Mouse (Mus musculus): ENCODE measurements around the gene 4930469K13Rik. TPM values are rescaled to one million over a fixed set of nuclear protein-coding genes. Genes with fewer than 3 reads are reported as not detected.

4930469K13Rik gene
- total RNA-seq, 2 experiments from 2014 or later, result not detected

GRCm38 (mm10) chr11:33938561-33939274, 159.6 kb downstream of the 4930469K13Rik start:
- no peak for DNase-seq

DNA sequence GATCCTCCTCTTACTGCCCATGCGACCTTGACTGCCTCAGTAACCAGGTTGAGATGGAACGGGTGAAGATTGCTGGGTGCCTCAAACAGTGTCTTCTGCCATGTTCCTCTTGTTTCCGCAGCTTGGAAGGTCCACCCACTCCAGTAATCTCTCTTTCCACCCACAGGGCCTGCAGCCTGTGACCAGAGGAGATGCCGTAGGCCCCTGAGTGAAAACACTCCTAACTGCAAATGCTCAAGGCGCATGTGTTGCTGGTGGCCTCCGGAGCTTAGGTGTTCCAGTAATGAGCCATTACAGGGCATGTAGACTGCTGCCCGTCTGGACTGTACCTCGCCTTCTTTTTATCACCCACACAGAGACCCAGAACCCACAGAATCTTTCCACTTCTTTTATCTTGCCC, 160.7 kb downstream of the 4930469K13Rik start:
- DNase-seq, result no peak

DNA sequence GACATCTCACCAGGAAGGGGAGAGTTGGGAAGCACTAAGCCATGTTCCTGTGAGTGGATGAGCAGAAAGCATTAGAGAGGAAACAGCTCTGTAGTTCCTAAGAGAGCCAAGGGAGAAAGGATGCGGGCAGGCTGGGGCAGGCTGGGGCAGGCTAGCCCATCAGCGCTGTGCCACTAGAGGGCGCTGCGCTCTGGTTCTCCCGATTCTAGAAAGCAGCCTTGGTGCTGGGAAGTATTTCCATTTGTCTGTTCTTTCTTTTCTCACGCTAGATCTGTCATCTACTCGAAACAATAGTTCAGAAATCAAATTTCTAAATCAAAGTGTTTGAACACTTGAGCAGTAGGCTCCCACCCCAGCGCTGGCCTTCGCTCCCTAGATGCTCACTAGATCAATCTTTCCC, 164.1 kb downstream of the 4930469K13Rik start:
- DNase-seq, result no peak

DNA sequence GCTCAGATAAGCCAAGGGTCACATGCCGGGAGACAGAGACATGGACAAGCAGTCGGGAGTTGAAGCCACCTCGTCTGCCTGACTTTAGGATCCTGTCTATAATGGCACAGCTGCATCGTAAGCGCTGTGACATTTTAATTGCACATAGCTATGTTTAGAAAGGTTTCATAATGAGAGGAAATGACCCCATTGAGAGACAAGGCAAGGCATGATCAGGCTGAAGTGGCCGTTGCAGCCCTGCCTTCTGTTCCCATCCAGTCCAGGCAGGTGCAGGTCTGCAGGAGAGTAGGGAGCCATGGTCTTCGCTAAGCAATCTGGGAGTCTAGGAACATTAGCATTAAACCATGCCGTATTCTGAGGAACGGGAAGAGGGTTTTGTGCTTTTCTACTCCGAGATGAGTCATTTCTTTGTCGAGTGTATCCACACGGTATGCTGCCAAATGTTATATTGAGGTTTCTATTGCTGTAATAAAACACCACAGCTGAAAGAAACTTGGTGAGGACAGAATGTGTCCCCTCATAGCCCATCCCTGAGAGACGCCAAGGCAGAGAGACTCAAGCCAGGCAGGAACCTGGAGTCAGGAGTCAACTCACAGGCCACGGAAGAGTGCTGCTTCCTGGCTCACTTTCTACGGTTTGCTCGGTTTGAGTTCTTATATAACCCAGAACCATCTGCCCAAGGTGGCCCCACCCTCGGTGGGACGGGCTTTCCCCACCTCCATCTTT, 165.8 kb downstream of the 4930469K13Rik start:
- no peak for DNase-seq

DNA sequence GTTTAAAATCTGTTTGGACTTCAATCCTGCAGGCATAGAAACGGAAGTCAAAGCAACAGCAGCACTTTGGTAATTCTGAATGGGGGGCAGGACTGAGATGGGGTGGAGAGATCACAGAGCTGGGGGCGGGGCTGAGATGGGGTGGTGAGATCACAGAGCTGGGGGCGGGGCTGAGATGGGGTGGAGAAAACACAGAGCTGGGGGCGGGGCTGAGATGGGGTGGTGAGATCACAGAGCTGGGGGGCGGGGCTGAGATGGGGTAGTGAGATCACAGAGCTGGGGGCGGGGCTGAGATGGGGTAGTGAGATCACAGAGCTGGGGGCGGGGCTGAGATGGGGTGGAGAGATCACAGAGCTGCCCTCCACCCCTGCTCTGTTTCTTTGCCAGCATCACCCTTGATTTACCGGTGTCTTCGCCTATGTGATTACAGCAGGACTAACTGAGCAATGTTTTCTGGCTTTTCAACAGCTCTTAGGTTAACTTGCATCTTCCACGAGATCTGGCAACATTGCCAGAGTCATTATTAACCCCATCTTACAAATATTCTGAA, 166.4 kb downstream of the 4930469K13Rik start:
- DNase-seq, result peak; percentile 26

- no peak for DNase-seq
Observed at GRCm38 (mm10) chr11:33929412-33929811, 168.9 kb downstream of the 4930469K13Rik start.

- peak; percentile 29 for DNase-seq
Observed at GRCm38 (mm10) chr11:33928658-33929057, 169.7 kb downstream of the 4930469K13Rik start.

GRCm38 (mm10) chr11:33927836-33928235, 170.5 kb downstream of the 4930469K13Rik start:
- no peak for DNase-seq

DNA sequence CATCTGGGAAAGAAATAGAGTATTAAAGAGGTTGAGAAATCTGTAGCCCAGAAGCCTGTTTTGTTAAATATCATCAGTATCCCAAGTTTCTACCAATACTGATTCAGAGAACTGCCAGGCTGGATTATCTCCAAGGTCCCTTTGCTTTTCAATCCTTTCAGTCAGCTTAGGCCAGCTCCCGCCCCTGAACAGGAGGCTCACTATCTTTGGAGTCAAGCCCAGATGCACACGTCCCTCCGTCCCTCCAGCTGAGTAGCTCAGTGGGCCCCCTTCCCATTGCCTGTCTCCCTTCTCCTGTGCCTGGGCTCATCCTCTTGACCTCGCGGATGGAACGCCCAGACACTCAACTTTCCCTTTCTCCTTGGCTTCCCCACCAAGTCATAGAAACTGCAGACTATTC, 171.0 kb downstream of the 4930469K13Rik start:
- DNase-seq, result no peak

- no peak for DNase-seq
Observed at GRCm38 (mm10) chr11:33926551-33926950, 171.8 kb downstream of the 4930469K13Rik start.

DNA sequence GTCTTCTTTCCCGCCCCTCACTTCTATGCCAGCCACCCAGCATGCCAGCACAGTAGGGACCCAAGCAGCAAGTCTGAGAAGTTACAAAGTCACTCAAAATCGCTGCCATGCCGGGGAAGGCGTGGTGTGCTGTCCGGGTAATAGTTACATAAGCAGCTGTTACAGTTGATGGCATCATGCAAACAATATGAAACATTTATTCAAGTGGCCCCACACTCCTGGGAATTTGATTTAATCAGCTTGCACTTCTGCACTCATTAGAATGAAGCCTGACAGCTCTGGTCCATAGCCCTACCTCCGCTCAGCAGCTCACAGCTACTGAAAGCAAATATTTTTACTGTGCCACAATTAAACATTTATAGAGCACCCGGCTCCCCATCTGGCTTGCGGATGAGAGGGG, 172.6 kb downstream of the 4930469K13Rik start:
- DNase-seq, result no peak

Other genes starting within 250 kb of the 4930469K13Rik start
- under 1 TPM; 0.19 to 0.20 TPM for gene Kcnmb1, start 135.5 kb downstream of the 4930469K13Rik start, total RNA-seq (2021)
- under 1 TPM; 0.14 to 0.18 TPM for gene Kcnip1, start 105.4 kb downstream of the 4930469K13Rik start, total RNA-seq (2021)
- gene Lcp2, start 51.6 kb downstream of the 4930469K13Rik start, total RNA-seq (2021), result 1 to 10 TPM; 1.5 to 2.6 TPM
- not detected for gene Foxi1, start 109.5 kb upstream of the 4930469K13Rik start, total RNA-seq (2021)
- under 1 TPM; 0.07 to 0.11 TPM for gene Fam196b, start 216.3 kb upstream of the 4930469K13Rik start, total RNA-seq (2021)